ENCODE assay signal across 8 mouse cellular contexts in the genomic region with DNA sequence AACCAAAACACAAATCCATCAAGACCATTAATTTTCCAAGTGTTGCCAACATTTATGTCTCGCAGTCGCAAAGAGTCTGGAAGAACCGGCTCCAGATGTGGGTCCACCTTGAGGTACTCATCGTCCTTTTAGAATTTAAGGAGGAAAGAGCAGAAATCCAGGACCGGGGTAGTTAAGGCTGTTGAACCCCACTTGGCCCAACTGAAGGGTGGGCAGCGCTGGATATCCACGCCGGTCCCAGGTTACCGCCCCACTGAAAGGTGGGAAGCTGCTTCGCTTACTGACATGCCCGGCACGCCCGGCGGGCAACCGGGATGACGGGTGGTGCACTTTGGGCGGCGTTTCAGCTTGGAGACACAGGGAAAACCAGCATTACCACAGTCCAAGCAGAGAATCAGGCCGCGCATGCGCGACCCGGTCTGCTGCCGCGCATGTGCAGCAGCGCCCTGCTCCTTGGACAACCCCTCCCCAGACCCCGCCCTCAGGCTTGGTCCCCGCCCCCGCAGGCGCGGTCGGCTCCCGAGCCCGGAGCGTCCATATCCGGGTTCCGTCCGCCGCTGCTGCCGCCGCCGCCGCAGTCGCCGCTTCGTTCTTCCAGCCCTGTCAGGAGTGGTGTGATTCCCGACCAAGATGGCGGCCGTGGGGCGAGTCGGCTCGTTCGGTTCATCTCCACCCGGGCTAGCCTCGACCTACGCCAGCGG. TPM values are rescaled to one million over a fixed set of nuclear protein-coding genes. Genes with fewer than 3 reads are reported as not detected.
A peak's percentile ranks its signal among the peaks of the same experiment; 100 is the strongest.
DNase-seq lines count a peak whose midpoint lies in the region; ATAC-seq lines count a peak whose summit lies in the region.

Gene Dync1li1, plus strand, starts transcription at position 539 of the 701 bp plus-strand sequence.

- H3K9me3 ChIP-seq in hindbrain, embryonic 16.5 days (ENCODE audit: control insufficient read depth, low read length) = no peaks in the 10 kb centered on the region

- H3K4me3 ChIP-seq in hindbrain, embryonic 16.5 days (ENCODE audit: low read length) = peak within 1 kb of the TSS; percentile 96
- H3K4me3 ChIP-seq in macrophage (ENCODE audit: inconsistent target) = peak within 1 kb of the TSS; percentile 59

- H3K4me1 ChIP-seq in hindbrain, embryonic 16.5 days (ENCODE audit: control insufficient read depth, insufficient read depth, low read depth, low read length) = peaks cover 16% of the 10 kb centered on the region

- peak; percentile 95 for DNase-seq in WW6 (ENCODE audit: low read depth, low spot score)
- DNase-seq in cerebellum, postnatal 4 days (ENCODE audit: low spot score in 2 of 2) = peak; percentile 92 to 97
- peak; percentile 96 for DNase-seq in gastrocnemius, adult 18-20 months (ENCODE audit: low spot score)
- DNase-seq in left cerebral cortex, adult 18-20 months (ENCODE audit: low spot score in 2 of 2) = peak; percentile 97 to 98
- peak; percentile 98 for DNase-seq in right cerebral cortex, adult 18-20 months
- peak; percentile 87 for DNase-seq in urinary bladder, postnatal 10 days (ENCODE audit: low spot score)

- peak within 1 kb of the TSS; percentile 98 for H3K27ac ChIP-seq in hindbrain, embryonic 16.5 days (ENCODE audit: low read depth, low read length)
- peak within 1 kb of the TSS; percentile 54 for H3K27ac ChIP-seq in macrophage

- peaks cover 39% of the 10 kb centered on the region for H3K79me2 ChIP-seq in macrophage (ENCODE audit: inconsistent target)

- peak within 1 kb of the TSS; percentile 98 for H3K9ac ChIP-seq in hindbrain, embryonic 16.5 days (ENCODE audit: low read depth, low read length)

- no peaks in the 10 kb centered on the region for H3K27me3 ChIP-seq in hindbrain, embryonic 16.5 days (replicated peaks; ENCODE audit: control insufficient read depth, insufficient read depth, low read length)

- peak within 1 kb of the TSS; percentile 65 for H3K4me2 ChIP-seq in hindbrain, embryonic 16.5 days (ENCODE audit: low read length)

- ATAC-seq in hindbrain, embryonic 16.5 days = peak; percentile 96

- H3K36me3 ChIP-seq in hindbrain, embryonic 16.5 days (ENCODE audit: control insufficient read depth, insufficient read depth, low read length) = 0 out of 2 replicates have a peak, but pooled peaks cover 3% of the 10 kb centered on the region
- no peaks in the 10 kb centered on the region for H3K36me3 ChIP-seq in macrophage (ENCODE audit: inconsistent target)

- under 1% methylated on average over 55 of the region's 57 CpGs for WGBS in hindbrain, embryonic 16.5 days
- WGBS in macrophage (ENCODE audit: missing documents) = 1% methylated on average over 55 of the region's 57 CpGs

RNA-seq across cellular contexts. Expression of gene Dync1li1, which starts in this region (rescaled TPM):
- total RNA-seq in gastrocnemius, adult 18-20 months (2021) = 10 to 100 TPM; 32.0 to 32.7 TPM
- 105 and 116 TPM in 2 replicates for polyA plus RNA-seq in hindbrain, embryonic 16.5 days (2015; fragmentation: Nextera tagmentation; extraction: Ambion mirVana)
- total RNA-seq in left cerebral cortex, adult 18-20 months (2021) = 10 to 100 TPM; 93.8 to 96.2 TPM
- 100 to 1,000 TPM in 1 of 26 experiments, 10 to 100 TPM in 25; 34.1 to 104 (median 52.5) TPM for total RNA-seq in macrophage (2018; cell fraction: chromatin; rRNA removed)
- 10 to 100 TPM; 46.7 to 70.7 (median 53.5) TPM for total RNA-seq in macrophage (2018; cell fraction: cytosol; rRNA removed)
- total RNA-seq in macrophage (2018; cell fraction: nucleus; rRNA removed) = 10 to 100 TPM; 35.0 to 59.1 (median 50.4) TPM
- 39.8 to 54.4 TPM (median 39.9 TPM) in 3 replicates for polyA plus RNA-seq in macrophage (2018)

Comparison
In these comparisons a context has a peak if more than half of its experiments do, and no peak if none do; other contexts are left out.
1. Peak in every context shown above with its lines: DNase-seq, ATAC-seq, H3K4me3 ChIP-seq and H3K27ac ChIP-seq.